Mouse (Mus musculus) frontal cortex, adult 2 months (tissue): Measurements from ENCODE around the gene Gigyf2. TPM values are rescaled to one million over a fixed set of nuclear protein-coding genes. Genes with fewer than 3 reads are reported as not detected.

ENCODE experiments used
- polyA plus RNA-seq: library from polyadenylated mRNA; depleted of rRNA; stranded (reverse); fragments of >200 nt; gene quantifications from 2 replicates; pipeline ENCODE4 v1.2.3, GENCODE M21; 2012; rRNA removed

The Gigyf2 gene
- polyA plus RNA-seq, 1 experiment, result 64.0 TPM

Other genes with a start within 250 kb of the Gigyf2 start
- not detected in 2 replicates for gene Alppl2, start 237.1 kb upstream of the Gigyf2 start, polyA plus RNA-seq
- 0.04 TPM in 1 of 2 replicates, not detected in the other for gene Alpi, start 225.4 kb upstream of the Gigyf2 start, polyA plus RNA-seq
- gene Akp3, start 202.0 kb upstream of the Gigyf2 start, polyA plus RNA-seq, result not detected in 2 replicates
- gene Ecel1, start 170.5 kb upstream of the Gigyf2 start, polyA plus RNA-seq, result 3.2 and 3.6 TPM in 2 replicates
- gene Prss56, start 143.7 kb upstream of the Gigyf2 start, polyA plus RNA-seq, result 5.0 and 5.2 TPM in 2 replicates
- gene Chrnd, start 136.4 kb upstream of the Gigyf2 start, polyA plus RNA-seq, result not detected in 2 replicates
- gene Chrng, start 122.3 kb upstream of the Gigyf2 start, polyA plus RNA-seq, result not detected in 2 replicates
- 56.6 and 59.9 TPM in 2 replicates for gene Eif4e2, start 113.1 kb upstream of the Gigyf2 start, polyA plus RNA-seq
- gene Efhd1, start 62.6 kb upstream of the Gigyf2 start, polyA plus RNA-seq, result 27.6 and 29.0 TPM in 2 replicates
- 2.5 and 3.5 TPM in 2 replicates for gene Kcnj13, start 67.7 kb downstream of the Gigyf2 start, polyA plus RNA-seq
- gene Snorc, start 143.3 kb downstream of the Gigyf2 start, polyA plus RNA-seq, result 0.52 and 0.90 TPM in 2 replicates
- gene Neu2, start 182.9 kb downstream of the Gigyf2 start, polyA plus RNA-seq, result 7.0 and 8.8 TPM in 2 replicates
- gene Ngef, start 246.9 kb downstream of the Gigyf2 start, polyA plus RNA-seq, result 177 and 210 TPM in 2 replicates